Mouse (Mus musculus) embryonic facial prominence, embryonic 13.5 days (tissue): ENCODE results near the gene Zfp607b. TPM values are rescaled to one million over a fixed set of nuclear protein-coding genes. Genes with fewer than 3 reads are reported as not detected.

Source experiments
- ATAC-seq: fragments of 200-750 bp; cut with Nextera tagmentation; 2 replicates; pipeline ENCODE4 v1.8.0; 2017; ENCODE audit warnings: low read depth; ENCODE audit not compliant: insufficient number of reproducible peaks, insufficient read depth, low FRiP score, low TSS enrichment
- H3K27ac ChIP-seq: fragments of 300-500 bp; sonication (generic); 2 replicates; pipeline ENCODE4 v1.5.1; 2015; ENCODE audit warnings: moderate library complexity, mild to moderate bottlenecking, inconsistent platforms
- H3K27me3 ChIP-seq: fragments of 300-500 bp; sonication (generic); 2 replicates; pipeline ENCODE4 v1.6.1; 2015; ENCODE audit warnings: mild to moderate bottlenecking, inconsistent platforms
- H3K36me3 ChIP-seq: fragments of 300-500 bp; sonication (generic); 2 replicates; pipeline ENCODE4 v1.6.1; 2015; ENCODE audit warnings: mild to moderate bottlenecking, inconsistent platforms
- H3K4me1 ChIP-seq: fragments of 300-500 bp; sonication (generic); 2 replicates; pipeline ENCODE4 v1.6.1; 2015; ENCODE audit warnings: inconsistent platforms
- H3K4me2 ChIP-seq: fragments of 300-500 bp; sonication (generic); 2 replicates; pipeline ENCODE4 v1.6.1; 2015; ENCODE audit warnings: moderate library complexity, mild to moderate bottlenecking, inconsistent platforms
- H3K4me3 ChIP-seq: fragments of 300-500 bp; sonication (generic); 2 replicates; pipeline ENCODE4 v1.5.1; 2015; ENCODE audit warnings: mild to moderate bottlenecking, inconsistent platforms
- H3K9ac ChIP-seq: fragments of 300-500 bp; sonication (generic); 2 replicates; pipeline ENCODE4 v1.6.1; 2015; ENCODE audit warnings: mild to moderate bottlenecking, inconsistent platforms
- H3K9me3 ChIP-seq: fragments of 300-500 bp; sonication (generic); 2 replicates; pipeline ENCODE4 v1.6.1; 2016; ENCODE audit warnings: inconsistent platforms
- WGBS: fragments of 180-500 bp; shearing (Covaris S2); methylation state at CpG from one replicate; pipeline ENCODE4 v1.1.7; 2015; ENCODE audit warnings: mixed read lengths; 5-methylcytosine and 5-hydroxymethylcytosine counted together
- polyA plus RNA-seq: library from polyadenylated mRNA; unstranded; fragments of >200 nt; fragmentation: Nextera tagmentation; extraction: Ambion mirVana; gene quantifications from 2 replicates; pipeline ENCODE4 v1.2.1, GENCODE M21; 2015

The Zfp607b gene
- polyA plus RNA-seq, 1 experiment from 2014 or later: 5.3 TPM

GRCm38 (mm10) chr7:27732508-27732907, 43.4 kb downstream of the Zfp607b start:
- Histone ChIP-seq H3K27me3 (no peaks in the 10 kb centered on the region), H3K4me3 (peak overlapping the region; percentile 75), H3K9ac (peak overlapping the region; percentile 89), H3K9me3 (no peaks in the 10 kb centered on the region), H3K36me3 (peaks cover 3% of the 10 kb centered on the region; the same call in 1 of the 2 replicates), H3K27ac (peak overlapping the region; percentile 96; the same call in 1 of the 2 replicates), H3K4me2 (peak overlapping the region; percentile 75), H3K4me1 (peaks cover 14% of the 10 kb centered on the region)
- ATAC-seq: no peak
- 72% methylated on average over 6 of the region's 6 CpGs for WGBS

DNA sequence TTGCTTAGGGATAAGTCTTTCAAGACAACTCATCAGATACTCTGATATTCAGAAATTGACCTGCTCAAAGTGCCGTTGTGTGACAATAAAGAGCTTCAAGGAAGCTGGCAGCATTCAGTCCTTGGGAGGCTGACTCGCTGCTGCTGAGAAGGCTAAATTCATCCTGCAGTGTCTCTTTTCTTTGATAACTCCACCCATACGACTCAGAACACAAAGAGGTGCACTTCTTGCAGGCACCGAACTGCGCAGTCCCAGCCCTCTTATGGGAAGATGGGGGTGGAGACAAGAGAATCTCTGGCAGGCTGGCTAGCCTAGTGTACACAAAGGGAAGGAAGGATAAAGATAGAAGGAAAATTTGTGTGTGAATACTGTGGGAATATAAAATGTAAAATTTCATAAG, 46.3 kb downstream of the Zfp607b start:
- H3K4me3 ChIP-seq: no peak overlapping the region
- 81% methylated on average over 5 of the region's 5 CpGs for WGBS
- H3K27ac ChIP-seq: no peak overlapping the region
- H3K27me3 ChIP-seq: no peaks in the 10 kb centered on the region
- H3K4me2 ChIP-seq: no peak overlapping the region
- H3K9me3 ChIP-seq: no peaks in the 10 kb centered on the region
- peaks cover 14% of the 10 kb centered on the region for H3K4me1 ChIP-seq
- ATAC-seq: no peak
- peaks cover 29% of the 10 kb centered on the region for H3K36me3 ChIP-seq
- H3K9ac ChIP-seq: no peak overlapping the region

Other genes with a start within 250 kb of the Zfp607b start
- gene Sptbn4, start 241.7 kb upstream of the Zfp607b start, polyA plus RNA-seq: 0.56 and 0.73 TPM in 2 replicates
- 46.1 and 52.9 TPM in 2 replicates for gene Blvrb, start 241.4 kb upstream of the Zfp607b start, polyA plus RNA-seq
- gene Sertad3, start 215.6 kb upstream of the Zfp607b start, polyA plus RNA-seq: 33.6 and 38.2 TPM in 2 replicates
- gene Sertad1, start 202.4 kb upstream of the Zfp607b start, polyA plus RNA-seq: 34.7 and 40.1 TPM in 2 replicates
- gene Prx, start 190.0 kb upstream of the Zfp607b start, polyA plus RNA-seq: 5.8 and 6.3 TPM in 2 replicates
- 0.92 and 1.1 TPM in 2 replicates for gene Hipk4, start 166.1 kb upstream of the Zfp607b start, polyA plus RNA-seq
- gene Pld3, start 136.1 kb upstream of the Zfp607b start, polyA plus RNA-seq: 76.5 and 81.8 TPM in 2 replicates
- 31.3 and 32.8 TPM in 2 replicates for gene 2310022A10Rik, start 136.1 kb upstream of the Zfp607b start, polyA plus RNA-seq
- gene Akt2, start 97.8 kb upstream of the Zfp607b start, polyA plus RNA-seq: 103 and 106 TPM in 2 replicates
- gene Ttc9b, start 35.4 kb upstream of the Zfp607b start, polyA plus RNA-seq: 1.1 TPM in 2 replicates
- 9.3 and 13.0 TPM in 2 replicates for gene Map3k10, start 14.7 kb upstream of the Zfp607b start, polyA plus RNA-seq
- 47.9 and 49.9 TPM in 2 replicates for gene Zfp60, start 42.0 kb downstream of the Zfp607b start, polyA plus RNA-seq
- 2.7 and 2.9 TPM in 2 replicates for gene Zfp626, start 117.9 kb downstream of the Zfp607b start, polyA plus RNA-seq
- 9.5 and 10.0 TPM in 2 replicates for gene Zfp59, start 149.3 kb downstream of the Zfp607b start, polyA plus RNA-seq
- gene Zfp607a, start 168.2 kb downstream of the Zfp607b start, polyA plus RNA-seq: 4.2 and 5.1 TPM in 2 replicates
- gene Zfp974, start 240.1 kb downstream of the Zfp607b start, polyA plus RNA-seq: 10.8 and 13.7 TPM in 2 replicates